Mouse (Mus musculus) bone marrow, adult 2 months (tissue): ENCODE data around the gene Lrrtm4.

Experiments
- CTCF ChIP-seq: fragments of 200-500 bp; IDR thresholded peaks from 2 replicates; pipeline ENCODE4 v1.5.1; 2011; ENCODE audit warnings: low read length, control low read depth; ENCODE audit not compliant: control insufficient read depth, insufficient read depth
- POLR2A ChIP-seq: fragments of 200-500 bp; IDR thresholded peaks from 2 replicates; pipeline ENCODE4 v1.6.1; 2011; ENCODE audit warnings: low read depth, mild to moderate bottlenecking, control low read depth, low read length, borderline replicate concordance; ENCODE audit not compliant: control insufficient read depth

DNA sequence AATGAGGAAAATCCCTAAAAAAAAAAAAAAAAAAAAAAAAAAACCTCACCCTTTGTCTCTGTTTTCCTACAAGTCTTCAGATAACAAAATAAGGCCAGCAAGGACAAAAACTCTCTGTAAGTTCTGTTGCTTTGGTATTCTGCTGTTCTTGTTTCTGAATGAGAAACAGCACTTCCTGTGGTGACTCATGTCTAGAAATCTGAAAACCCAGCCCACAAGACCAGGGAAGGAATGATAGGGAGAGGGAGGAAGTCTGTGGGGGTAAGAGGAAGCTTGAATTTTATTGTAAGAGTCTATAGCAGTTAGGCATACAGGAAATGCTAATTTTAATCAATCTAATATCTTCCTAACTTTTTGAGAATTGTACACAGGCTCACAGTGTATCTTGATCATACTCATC, 283.2 kb downstream of the Lrrtm4 start:
- TF ChIP-seq CTCF: no peak
- no peak for TF ChIP-seq POLR2A
